Mouse (Mus musculus) thymus, postnatal 10 days (tissue): Measurements from ENCODE around the gene Arf3.
A peak's percentile ranks its signal among the peaks of the same experiment; 100 is the strongest.

Experiments used
- DNase-seq, 2 experiments: peaks; one replicate each; pipeline ENCODE4 v3.0.0; 2021; ENCODE audit warnings: low spot score in 2 of 2

Gene Arf3

DNA sequence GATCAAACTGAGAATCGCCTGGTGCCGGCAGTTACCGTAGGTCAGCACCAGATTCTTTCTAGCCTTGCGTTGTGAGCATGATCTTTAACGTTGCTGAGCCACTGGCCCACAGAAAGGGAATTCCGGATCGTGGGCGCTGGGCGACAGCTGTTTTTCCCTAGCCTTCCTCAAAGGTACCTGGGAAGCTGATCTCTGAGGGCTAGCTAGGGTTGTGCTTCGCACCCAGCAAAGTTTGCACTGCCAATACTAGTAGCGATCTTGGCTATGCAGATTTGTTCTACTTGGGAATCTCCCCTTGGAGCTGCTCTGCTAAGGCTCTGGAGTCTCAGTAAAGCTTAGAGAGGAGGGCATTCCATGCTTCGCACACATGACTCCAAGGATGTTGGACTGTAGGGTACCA lies 28.2 kb upstream of the Arf3 start:
- no peak for DNase-seq

DNA sequence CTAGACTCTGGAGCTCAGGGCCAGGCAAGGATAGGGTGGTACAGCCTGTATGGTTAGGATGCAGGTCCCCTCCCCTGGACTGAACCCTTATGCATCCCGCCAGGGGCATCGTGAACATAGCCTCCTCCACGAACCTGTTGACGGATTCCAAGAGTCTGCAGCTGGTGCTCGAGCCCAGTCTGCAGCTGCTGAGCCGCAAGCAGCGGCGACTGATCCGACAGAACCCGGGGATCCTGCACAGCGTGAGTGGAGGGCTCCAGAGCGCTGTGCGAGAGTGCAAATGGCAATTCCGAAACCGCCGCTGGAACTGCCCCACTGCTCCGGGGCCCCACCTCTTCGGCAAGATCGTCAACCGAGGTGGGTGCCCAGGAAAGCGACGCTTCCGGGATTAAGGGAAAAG lies 27.7 kb upstream of the Arf3 start:
- no peak for DNase-seq

DNA sequence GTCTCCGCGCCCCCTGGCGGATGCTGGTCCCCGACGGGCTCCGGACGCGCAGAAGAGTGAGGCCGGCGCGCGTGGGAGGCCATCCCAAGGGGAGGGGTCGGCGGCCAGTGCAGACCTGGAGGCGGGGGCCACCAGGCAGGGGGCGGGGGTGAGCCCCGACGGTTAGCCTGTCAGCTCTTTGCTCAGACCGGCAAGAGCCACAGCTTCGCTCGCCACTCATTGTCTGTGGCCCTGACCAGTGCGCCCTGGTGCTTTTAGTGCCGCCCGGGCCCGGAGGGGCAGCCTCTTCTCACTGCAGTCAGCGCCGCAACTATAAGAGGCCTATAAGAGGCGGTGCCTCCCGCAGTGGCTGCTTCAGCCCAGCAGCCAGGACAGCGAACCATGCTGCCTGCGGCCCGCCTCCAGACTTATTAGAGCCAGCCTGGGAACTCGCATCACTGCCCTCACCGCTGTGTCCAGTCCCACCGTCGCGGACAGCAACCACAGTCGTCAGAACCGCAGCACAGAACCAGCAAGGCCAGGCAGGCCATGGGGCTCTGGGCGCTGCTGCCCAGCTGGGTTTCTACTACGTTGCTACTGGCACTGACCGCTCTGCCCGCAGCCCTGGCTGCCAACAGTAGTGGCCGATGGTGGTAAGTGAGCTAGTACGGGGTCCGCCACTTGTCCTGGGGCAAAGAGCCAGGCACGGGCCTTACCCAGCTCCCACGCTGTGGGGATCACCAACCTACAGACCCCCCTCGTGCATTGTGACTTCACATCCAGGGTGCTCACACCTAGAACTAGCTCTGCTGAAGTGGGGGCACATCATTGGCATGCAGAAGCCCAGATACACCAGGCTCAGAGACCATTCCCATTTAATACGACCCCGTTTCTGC lies 26.9 kb upstream of the Arf3 start, which contains the start of gene Wnt1:
Wnt1 (plus strand) TSS at position 197 of the 875 bp plus-strand sequence.
- peak; percentile 38 to 75 for DNase-seq

DNA sequence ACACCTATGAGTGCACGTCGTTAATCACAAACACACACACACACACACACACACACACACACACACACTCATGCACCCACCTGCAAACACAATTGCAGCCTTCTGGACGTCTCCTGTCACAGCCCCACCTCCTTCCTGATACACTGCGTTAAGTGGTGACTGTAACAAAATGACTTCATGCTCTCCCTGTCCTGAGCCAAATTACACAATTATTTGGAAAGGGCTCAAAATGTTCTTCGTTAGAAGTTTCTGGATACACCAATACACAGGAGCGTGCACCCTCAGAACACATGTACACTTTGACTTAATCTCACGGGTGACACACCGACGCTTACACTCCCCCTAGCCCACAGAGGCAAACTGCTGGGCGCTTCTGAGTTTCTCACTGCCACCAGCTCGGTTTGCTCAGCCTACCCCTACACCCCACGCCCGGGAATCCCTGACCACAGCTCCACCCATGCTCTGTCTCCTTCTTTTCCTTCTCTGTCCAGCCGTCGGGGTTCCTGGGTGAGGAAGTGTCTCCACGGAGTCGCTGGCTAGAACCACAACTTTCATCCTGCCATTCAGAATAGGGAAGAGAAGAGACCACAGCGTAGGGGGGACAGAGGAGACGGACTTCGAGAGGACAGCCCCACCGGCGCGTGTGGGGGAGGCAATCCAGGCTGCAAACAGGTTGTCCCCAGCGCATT lies 26.1 kb upstream of the Arf3 start:
- DNase-seq = no peak

DNA sequence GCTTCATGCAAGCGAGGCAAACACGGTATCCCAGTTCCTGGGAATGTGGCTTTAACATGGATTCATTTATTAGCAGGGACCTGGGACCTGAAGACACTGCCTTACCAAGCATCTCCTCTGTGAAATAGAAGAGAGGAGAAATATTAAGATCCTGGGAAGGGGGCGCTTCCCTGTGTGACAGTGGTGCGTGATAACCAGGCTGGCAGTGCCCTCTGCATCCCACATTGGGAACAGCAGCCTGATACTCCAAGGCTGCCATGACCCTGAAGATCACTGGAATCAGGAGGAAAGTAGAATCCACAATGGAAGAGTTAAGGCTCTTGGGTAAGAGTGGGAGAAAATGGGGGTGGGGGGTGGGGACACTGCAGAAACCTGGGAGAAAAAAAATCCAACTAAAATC lies 24.9 kb upstream of the Arf3 start:
- no peak for DNase-seq

DNA sequence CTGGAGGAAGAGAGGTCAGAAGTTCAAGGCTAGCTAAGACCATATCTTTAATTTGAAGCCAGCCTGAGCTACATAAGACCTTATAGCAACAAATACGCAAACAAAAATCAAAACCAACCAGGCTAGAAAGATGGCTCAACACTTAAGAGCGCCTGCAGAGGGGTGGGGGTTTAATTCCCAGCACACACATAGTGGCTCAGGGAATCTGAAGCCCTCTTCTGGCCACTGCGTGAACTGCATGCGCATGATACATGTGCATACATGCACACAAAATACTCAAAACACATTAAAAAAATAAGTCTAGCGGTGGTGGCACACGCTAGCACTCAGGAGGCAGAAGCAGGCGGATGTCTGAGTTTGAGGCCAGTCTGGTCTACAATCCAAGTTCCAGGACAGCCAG lies 22.7 kb upstream of the Arf3 start:
- no peak for DNase-seq

DNA sequence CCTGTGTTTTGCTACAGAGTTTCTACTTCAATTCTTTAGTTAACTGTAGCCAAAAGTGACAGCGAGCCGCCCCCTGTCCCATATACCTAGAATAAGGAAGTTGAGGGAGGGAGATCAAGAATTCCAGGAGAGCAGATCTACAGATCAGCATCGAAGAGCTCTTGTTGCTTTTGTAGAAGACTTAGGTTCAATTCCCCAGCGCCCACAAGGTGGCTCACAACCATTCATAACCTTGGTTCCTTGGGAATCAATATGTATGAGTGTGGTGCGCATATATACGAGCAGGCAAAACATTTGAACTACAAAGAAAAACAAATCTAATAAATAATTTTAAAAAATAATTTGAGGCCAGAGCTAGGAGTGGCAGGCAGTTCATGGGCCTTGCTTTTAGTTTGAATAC lies 18.2 kb upstream of the Arf3 start:
- DNase-seq = no peak

DNA sequence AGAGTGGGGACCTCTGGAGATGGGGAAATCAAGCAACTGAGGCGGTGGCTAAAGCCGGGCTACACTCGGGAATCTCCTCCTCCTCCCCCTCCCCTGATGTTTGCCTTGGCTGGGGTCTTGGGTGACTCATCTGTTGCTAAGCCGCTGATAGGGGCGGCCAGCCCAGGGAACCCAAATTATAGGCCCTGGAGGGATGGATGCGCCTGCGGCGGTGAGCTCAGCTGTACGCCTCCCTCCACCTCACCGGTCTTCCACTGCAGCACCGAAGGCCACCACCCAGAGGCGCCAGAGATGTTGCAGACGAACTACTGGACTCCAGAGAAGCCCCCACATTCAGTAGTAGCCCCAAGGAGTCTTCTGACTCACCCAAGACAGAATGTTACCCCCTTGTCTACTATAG lies 17.6 kb upstream of the Arf3 start:
- DNase-seq = no peak

DNA sequence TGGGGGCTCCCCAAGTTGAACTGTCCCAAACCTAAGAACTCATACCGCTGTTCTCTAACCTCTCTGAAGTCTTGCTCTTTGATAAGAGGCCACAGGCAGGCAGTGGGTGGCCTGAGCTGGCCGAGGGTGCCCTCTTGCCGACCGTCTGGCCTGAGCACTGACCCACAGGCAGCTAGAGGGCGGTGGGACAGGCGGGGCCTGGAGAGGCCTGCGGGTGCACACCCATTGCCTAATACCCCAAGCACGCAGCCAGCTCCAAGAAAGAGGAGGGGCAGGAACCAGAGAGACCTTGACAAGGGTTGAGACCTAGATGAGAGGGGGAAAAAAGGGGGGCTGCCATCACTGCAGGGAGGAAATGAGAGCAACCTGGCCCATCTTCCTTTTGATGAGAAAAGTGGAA lies 17.1 kb upstream of the Arf3 start:
- DNase-seq = no peak

DNA sequence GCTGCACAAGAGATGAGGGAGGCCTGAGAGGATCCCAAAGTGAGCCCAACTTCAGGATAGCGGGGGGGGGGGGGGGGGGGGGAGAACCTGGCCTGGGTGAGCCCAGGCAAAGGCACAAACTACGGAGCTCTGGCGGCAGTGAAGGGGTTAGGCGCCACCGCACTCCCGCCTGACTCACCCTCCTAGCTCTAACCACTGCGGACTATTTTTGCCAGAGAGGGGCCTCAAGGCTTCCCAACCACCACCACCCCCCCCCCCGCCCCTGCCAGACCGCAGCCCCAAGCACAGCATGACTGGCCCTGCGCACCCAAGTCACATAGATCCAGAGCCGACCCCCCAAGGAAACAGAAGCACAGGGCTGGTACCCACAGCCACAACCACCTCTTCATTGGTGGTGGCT lies 15.8 kb upstream of the Arf3 start:
- DNase-seq = no peak

DNA sequence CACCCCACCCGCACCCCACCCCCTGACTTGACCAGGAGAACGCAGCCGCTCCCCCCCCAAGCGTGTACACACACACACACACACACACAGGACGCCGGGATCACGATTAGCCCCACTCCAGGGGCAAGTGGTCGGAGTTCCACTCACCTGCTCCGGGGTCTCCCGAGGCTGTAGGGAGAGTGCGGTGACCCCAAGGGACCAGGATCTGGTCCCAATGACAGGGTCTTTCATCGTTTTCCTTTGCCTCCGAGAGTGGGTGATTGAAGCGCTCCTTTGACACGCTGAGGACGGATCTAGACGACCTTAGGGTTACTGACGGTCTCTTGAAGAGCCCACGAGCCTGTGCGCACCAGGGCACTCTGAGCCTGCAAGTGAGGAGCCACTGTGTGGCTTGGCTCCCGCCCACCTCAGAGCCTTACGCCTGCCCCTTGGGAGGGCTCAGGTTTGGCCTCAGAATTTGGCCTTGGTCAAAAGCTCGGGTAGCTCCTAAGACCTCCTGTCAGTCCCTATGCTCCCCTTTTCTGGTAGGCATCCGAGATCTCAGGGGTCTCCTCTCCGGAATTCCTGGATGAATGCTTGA lies 15.3 kb upstream of the Arf3 start:
- no peak for DNase-seq

DNA sequence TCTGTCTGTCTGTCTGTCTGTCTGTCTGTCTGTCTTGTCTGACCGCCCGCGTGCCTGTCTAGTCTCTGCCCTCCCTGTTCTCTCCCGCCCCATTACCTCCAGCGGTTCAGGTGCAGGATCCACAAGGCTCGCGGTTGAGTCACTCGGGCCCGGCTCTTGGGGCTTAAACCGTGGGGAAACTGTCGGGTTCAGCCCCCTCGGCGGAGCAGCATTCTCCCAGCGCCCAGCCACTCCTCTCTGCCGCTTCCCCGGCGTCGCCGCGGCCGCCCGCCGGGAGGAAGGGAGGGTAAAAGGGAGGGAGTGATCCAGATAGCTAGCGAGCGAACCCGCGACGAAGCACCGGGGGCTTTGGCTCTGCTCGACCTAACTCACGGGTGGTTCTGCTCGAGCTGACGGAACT lies 14.7 kb upstream of the Arf3 start, which contains the start of gene Wnt10b:
Wnt10b (minus strand) TSS at position 389 of the 400 bp plus-strand sequence.
- DNase-seq = no peak

DNA sequence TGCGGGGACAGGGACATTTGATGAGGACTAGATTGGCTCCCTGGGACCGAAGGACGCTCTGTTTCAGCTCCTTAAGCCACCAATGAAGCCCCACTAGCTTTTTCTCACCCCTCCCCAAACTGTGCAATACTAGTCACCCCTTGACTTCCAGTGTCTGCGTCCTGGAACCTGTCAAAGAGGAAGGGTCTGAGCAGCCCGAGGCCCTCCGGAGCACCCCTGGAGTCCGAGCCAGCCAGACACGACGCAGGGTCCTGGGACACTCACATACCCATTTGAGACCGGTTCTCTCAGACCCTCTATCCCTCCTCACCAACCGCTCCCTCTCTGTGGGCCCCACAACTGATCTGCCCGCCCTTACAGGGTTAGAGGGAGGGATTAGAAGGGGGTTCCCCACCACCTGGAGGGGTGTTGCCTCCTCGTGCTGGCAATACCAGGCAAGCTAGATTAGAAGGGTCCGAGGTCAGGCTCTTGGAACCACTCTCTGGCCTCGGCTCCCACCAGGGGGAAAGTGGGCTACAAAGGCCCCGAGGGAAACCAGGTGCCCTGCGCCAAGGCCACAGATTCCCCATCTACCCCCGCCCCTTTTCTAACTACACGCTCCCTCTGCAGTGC lies 14.1 kb upstream of the Arf3 start:
- DNase-seq = no peak

DNA sequence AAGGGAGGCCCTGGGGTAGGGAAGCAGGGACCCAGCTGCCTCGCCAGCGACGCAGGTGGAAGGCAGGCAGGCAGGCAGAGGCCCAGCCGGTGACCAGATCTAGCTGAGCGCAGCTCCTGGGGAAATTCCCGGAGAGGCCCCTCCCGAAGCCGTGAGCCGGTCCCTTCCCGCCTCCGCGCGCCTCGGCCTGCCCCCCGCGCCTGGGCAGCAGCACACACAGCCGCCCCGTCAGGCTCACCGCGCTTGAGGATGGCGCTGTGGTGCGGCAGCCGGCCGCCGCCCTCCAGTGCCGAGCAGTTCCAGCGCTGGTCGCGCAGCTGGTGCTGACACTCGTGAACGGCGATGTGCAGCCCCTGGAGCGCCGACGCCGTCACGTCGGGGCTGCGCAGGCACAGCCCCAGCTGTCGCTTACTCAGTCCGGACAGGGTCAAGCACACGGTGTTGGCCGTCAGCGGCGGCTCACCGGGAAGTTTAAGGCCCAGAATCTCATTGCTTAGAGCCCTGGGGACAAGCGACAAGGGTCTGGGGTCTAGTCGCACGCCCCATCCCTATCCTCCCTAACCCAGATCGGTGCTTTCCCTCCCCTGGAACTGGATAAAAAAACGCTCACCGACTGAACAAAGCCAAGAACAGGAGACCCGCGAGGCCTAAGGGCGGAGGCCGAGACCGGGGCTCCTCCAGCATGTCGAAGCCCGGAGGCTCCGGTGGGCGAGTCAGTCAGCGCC lies 13.4 kb upstream of the Arf3 start:
- peak in 1 of 2 experiments; percentile 34 for DNase-seq

DNA sequence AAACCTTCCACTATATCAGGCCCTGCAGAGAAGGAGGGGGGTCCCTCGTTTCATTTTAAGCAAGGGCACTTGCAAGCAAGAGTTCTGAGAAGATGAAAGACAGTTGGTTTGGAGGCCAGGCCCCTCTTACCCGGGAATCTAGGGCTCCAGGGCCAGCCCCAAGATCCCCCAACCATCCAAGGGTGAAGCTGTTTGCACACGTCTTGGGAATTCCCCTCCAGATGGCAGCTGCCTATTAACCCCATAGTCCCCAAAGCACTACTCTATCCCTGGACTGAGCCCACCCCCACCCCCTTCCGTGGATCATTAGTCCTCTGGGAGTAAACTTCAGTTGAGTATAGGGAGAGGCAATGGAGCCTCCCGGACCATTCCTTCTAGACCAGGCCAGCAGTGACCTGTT lies 12.5 kb upstream of the Arf3 start:
- DNase-seq = no peak

DNA sequence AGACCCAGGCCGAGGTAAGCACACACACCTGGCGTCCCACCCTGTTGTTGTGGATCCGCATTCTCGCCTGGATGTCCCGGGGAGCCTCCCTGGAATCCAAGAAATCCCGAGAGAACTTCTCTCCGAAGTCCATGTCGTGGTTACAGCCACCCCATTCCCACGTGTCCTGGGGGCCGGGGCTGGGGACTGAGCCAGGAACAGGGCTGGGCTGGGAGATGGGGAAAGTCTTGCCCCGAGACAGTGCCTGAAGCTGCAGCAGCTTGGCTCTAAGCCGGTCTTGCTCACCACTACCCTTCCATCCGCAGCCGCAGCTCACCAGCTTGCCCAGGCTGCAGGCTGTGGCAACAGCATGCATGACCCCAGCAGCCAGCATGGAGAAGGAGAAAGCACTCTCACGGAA lies 11.1 kb upstream of the Arf3 start:
- no peak for DNase-seq

DNA sequence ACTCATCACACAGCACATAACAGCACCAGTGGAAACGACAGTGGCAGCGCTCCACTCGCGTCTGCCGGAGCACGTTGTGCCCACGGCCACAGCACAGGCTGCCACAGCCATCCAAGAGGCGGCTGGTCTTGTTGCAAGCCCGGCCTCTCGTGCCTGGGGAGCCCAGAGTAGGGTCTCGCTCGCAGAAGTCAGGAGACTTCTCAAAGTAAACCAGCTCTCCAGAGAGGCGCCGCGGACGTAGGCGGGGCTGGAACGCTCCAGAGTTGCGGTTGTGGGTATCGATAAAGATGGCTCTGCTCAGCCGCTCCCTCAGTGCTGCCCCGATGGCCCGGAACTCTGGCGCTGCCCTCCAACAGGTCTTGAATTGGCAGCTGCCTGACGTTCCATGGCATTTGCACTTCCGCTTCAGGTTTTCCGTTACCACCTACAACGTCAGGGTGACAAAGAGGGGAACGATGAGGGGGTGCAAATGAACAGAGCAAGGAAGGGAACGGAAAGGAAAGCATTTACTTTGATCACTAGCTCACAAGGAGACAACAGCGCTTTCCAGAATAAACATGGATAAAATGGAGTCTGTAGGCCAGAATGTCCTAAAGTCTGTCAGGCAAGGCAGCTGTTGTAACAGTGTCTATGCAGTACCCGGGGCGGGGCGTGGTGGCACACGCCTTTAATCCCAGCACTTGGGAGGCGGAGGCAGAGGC lies 9.6 kb upstream of the Arf3 start:
- peak; percentile 42 to 59 for DNase-seq

DNA sequence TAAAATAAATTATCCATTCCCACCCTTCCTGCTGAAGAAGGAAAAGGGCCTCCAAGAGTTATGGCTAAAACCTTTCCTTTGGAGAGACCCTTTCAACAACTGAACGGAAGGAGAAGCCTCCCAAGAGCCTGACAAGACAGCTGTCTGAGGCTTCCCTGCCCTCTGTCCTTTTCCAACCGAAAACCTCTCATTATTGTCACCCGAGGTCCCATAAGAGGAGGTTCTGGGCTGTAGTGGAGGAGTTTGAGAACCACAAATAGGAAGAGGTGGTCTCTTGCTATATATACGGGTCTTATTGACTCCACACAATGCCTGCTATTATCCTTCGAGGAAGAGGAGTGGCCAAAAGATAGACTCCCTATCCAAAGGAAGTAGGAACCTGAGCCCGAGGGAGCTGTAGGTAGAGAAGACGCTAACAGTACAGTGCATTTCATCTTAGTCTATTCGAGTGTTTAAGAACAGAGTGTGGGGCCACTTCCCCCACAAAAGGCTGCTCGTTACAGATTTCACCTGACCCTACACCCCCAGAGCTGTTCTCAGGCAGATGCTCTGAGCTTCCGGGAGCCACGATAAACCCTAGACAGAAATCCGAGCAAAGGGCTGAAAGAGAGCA lies 8.9 kb upstream of the Arf3 start:
- DNase-seq = peak in 1 of 2 experiments; percentile 9

DNA sequence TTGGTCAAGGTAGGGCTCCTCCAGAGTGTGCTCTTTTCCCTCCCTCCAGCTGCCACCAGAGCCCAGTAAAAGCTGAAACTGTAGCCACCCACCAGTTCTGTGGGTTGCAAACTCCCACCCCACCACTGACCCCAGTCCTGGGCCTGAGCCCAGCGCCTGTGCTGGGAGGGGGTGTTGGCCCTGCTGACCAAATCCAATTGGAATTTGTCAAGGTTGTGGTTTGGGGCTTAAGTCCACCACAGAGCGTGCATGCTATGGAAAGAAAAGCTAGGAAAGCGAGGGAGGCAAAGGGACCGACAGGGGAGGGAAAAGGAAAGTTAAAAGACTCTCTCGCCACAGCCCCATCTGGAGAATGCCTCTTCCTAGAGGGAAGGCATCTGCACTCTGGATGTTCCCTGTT lies 5.2 kb upstream of the Arf3 start:
- DNase-seq = no peak

DNA sequence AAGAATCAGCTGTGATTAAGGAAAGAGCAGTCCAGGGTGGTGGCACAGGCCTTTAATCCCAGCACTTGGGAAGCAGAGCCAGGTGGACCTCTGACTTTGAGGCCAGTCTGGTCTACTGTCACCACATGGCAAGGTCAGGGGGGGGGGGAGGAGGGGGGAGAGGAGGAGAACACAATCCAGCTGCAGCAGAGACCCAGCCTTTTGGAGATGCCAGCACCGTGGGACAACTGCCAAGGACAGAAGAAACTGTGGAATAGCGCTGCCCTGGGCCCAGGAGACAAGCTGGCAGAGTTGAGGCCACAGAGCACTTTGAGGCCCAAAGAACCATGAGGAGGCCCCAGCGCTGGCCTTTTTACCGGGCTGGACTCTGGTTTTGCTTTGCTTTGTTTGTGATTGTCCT lies 2.9 kb upstream of the Arf3 start:
- no peak for DNase-seq

DNA sequence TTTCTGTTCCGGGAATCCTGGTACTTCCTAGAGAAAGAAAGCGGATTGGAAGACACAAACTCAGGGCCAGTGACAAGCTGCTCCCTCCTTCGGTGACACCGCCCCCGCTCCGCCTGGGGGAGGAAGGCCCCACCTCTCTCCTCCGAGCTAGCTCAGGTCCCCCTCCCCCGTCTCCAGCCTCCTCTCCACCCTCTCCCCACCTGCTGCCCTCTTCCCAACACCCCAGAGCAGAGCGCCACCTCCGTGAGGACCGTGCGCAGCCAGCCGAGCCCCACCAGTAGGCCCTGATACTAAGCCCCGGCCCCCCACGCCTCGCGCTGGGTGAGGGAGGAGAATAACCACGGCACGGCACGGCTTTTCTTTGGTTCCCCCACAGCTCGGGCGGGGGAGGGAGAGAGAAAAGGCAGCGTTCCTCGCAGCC lies 803 bp downstream of the Arf3 start:
- DNase-seq = peak; percentile 73 to 75
